Mouse (Mus musculus) stomach, embryonic 16.5 days (tissue): Measurements from ENCODE around the gene Myrf. TPM values are rescaled to one million over a fixed set of nuclear protein-coding genes. Genes with fewer than 3 reads are reported as not detected.
A peak's percentile ranks its signal among the peaks of the same experiment; 100 is the strongest.

Experiments
- ATAC-seq: fragments of 200-750 bp; cut with Nextera tagmentation; 2 replicates; pipeline ENCODE4 v1.8.0; 2017; ENCODE audit warnings: moderate number of reproducible peaks, moderate TSS enrichment; ENCODE audit not compliant: insufficient read depth, low FRiP score
- H3K27ac ChIP-seq: fragments of 300-500 bp; sonication (generic); 2 replicates; pipeline ENCODE4 v1.5.1; 2014; ENCODE audit warnings: low read length
- H3K27me3 ChIP-seq: fragments of 300-500 bp; sonication (generic); 2 replicates; pipeline ENCODE4 v1.6.1; 2014; ENCODE audit warnings: low read length, control low read depth, mixed read lengths; ENCODE audit not compliant: control insufficient read depth, insufficient read depth
- H3K36me3 ChIP-seq: fragments of 300-500 bp; sonication (generic); 2 replicates; pipeline ENCODE4 v1.6.1; 2014; ENCODE audit warnings: low read length; ENCODE audit not compliant: control insufficient read depth, insufficient read depth
- H3K4me1 ChIP-seq: fragments of 300-500 bp; sonication (generic); 2 replicates; pipeline ENCODE4 v1.6.1; 2014; ENCODE audit warnings: low read length, control low read depth, mixed read lengths; ENCODE audit not compliant: control insufficient read depth, insufficient read depth
- H3K4me2 ChIP-seq: fragments of 300-500 bp; sonication (generic); 2 replicates; pipeline ENCODE4 v1.6.1; 2014; ENCODE audit warnings: low read depth, low read length, mixed read lengths
- H3K4me3 ChIP-seq: fragments of 300-500 bp; sonication (generic); replicated peaks from 2 replicates; pipeline ENCODE4 v1.5.1; 2014; ENCODE audit warnings: mild to moderate bottlenecking, low read length
- H3K9ac ChIP-seq: fragments of 300-500 bp; sonication (generic); 2 replicates; pipeline ENCODE4 v1.6.1; 2014; ENCODE audit warnings: low read length
- H3K9me3 ChIP-seq: fragments of 300-500 bp; sonication (generic); replicated peaks from 2 replicates; pipeline ENCODE4 v1.6.1; 2016; ENCODE audit warnings: low read length, control low read depth; ENCODE audit not compliant: control insufficient read depth
- WGBS: fragments of 180-500 bp; shearing (Covaris S2); extraction: QIAGEN DNeasy Blood & Tissue Kit; methylation state at CpG from one replicate; pipeline ENCODE4 v1.1.7; 2014; 5-methylcytosine and 5-hydroxymethylcytosine counted together
- polyA plus RNA-seq: library from polyadenylated mRNA; unstranded; fragments of >200 nt; fragmentation: Nextera tagmentation; extraction: Ambion mirVana; gene quantifications from 2 replicates; pipeline ENCODE4 v1.2.1, GENCODE M21; 2015

The Myrf gene
- polyA plus RNA-seq, 1 experiment from 2014 or later = 16.6 TPM

GRCm38 (mm10) chr19:10205051-10205450, 35.5 kb downstream of the Myrf start:
- Histone ChIP-seq H3K27me3 (no peaks in the 10 kb centered on the region), H3K27ac (no peak overlapping the region), H3K4me1 (peaks cover 13% of the 10 kb centered on the region), H3K9ac (peak overlapping the region; percentile 81; the same call in 1 of the 2 replicates), H3K4me2 (peak overlapping the region; percentile 84), H3K9me3 (no peaks in the 10 kb centered on the region), H3K4me3 (peak overlapping the region; percentile 60), H3K36me3 (peaks cover 24% of the 10 kb centered on the region)
- 63% methylated on average over 6 of the region's 6 CpGs for WGBS
- no peak for ATAC-seq

- peaks cover 20% of the 10 kb centered on the region for H3K36me3 ChIP-seq
- peak overlapping the region; percentile 91 for H3K27ac ChIP-seq
- 0 out of 2 replicates have a peak, but pooled peaks have one; percentile 10 for ATAC-seq
- H3K9ac ChIP-seq = peak overlapping the region; percentile 81
- no peaks in the 10 kb centered on the region for H3K9me3 ChIP-seq
- peak overlapping the region; percentile 84 for H3K4me2 ChIP-seq
- H3K4me1 ChIP-seq = peaks cover 13% of the 10 kb centered on the region
- peak overlapping the region; percentile 60 for H3K4me3 ChIP-seq
- WGBS = 2% methylated on average over 5 of the region's 5 CpGs
- no peaks in the 10 kb centered on the region for H3K27me3 ChIP-seq
These were observed 35.9 kb downstream of the Myrf start for GRCm38 (mm10) chr19:10204616-10205001.

GRCm38 (mm10) chr19:10203848-10204615, 36.5 kb downstream of the Myrf start, which contains the start of the genes Tmem258 and Fen1:
TSS of gene Tmem258 (plus strand) at chr19:10204014.
TSS of gene Fen1 (minus strand) at chr19:10204169.
- H3K4me2 ChIP-seq = peak within 1 kb of the TSS; percentile 84
- WGBS = under 1% methylated on average over 40 of the region's 40 CpGs
- peak within 1 kb of the TSS; percentile 60 for H3K4me3 ChIP-seq
- H3K9ac ChIP-seq = peak within 1 kb of the TSS; percentile 81
- peak; percentile 91 for ATAC-seq
- H3K36me3 ChIP-seq = peaks cover 16% of the 10 kb centered on the region; the same call in 1 of the 2 replicates
- H3K27me3 ChIP-seq = no peaks in the 10 kb centered on the region
- H3K27ac ChIP-seq = peak within 1 kb of the TSS; percentile 91
- peaks cover 13% of the 10 kb centered on the region for H3K4me1 ChIP-seq
- no peaks in the 10 kb centered on the region for H3K9me3 ChIP-seq

DNA sequence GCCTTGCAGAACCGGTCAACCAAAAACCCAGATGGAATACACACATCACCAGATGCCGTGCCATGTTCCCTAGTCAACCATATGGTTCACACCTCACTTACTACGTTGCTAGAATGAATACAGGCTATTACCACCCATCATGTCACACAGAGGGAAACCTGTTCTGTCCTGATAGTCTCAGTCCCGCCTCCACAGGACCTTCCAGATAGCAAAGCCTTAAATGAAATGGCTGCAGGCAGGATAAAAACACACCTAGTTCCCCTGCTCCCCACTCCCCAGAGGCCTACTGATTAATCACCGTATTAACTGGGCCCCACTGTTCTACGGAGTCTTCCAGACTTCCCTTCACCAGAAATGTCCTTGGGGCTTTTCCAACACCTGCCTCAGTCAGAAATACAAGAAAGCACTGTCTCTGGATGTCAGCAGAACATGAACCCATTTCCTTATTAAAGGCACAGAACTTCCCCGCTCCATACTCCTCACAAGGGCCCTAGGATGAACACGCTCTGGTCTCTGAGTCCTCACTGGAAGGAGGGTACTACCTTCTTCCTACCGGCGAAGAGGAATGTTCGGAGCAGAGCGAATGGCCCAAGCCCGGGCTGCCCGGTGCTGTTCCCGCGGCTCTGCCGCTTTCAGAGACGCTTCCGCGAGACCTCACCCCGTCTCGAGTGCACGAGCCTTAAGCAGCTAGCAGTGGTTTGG, 37.3 kb downstream of the Myrf start:
- no peak; the same call in 1 of the 2 replicates for ATAC-seq
- H3K9ac ChIP-seq = peak overlapping the region; percentile 81

DNA sequence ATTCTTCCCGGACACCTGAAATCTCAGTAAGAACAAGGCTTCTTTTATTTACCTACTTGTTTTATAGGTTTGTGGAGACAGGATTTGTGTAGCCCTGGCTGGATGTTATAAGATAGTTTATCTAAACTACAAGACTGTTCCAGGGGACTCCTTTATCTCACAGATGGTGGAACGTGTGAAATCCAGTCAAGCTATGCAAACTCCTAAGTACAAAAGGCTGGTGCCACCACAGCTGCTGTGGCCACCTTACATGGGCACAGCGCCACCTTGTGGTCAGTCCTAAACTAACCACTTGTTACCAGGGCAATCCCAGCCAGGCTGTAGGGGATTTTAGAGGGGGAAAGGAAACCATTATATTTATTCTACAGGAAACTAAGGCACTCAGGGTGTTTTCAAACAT, 41.8 kb downstream of the Myrf start:
- WGBS = 26% methylated on average over 3 of the region's 3 CpGs
- Histone ChIP-seq H3K4me2 (no peak overlapping the region), H3K9ac (no peak overlapping the region), H3K36me3 (peaks cover 16% of the 10 kb centered on the region; the same call in 1 of the 2 replicates), H3K4me3 (no peak overlapping the region), H3K27ac (no peak overlapping the region), H3K27me3 (no peaks in the 10 kb centered on the region), H3K9me3 (no peaks in the 10 kb centered on the region), H3K4me1 (peaks cover 9% of the 10 kb centered on the region)
- ATAC-seq = peak; percentile 39; the same call in 1 of the 2 replicates

More for the DNA sequence above, 37.3 kb downstream of the Myrf start:
- Histone ChIP-seq H3K4me2 (peak overlapping the region; percentile 84), H3K36me3 (peaks cover 16% of the 10 kb centered on the region; the same call in 1 of the 2 replicates), H3K4me1 (peaks cover 13% of the 10 kb centered on the region), H3K9me3 (no peaks in the 10 kb centered on the region), H3K4me3 (peak overlapping the region; percentile 60), H3K27ac (peak overlapping the region; percentile 91), H3K27me3 (no peaks in the 10 kb centered on the region)
- WGBS = 1% methylated on average over 23 of the region's 23 CpGs

GRCm38 (mm10) chr19:10198286-10198685, 42.3 kb downstream of the Myrf start:
- Histone ChIP-seq H3K27ac (no peak overlapping the region), H3K4me3 (no peak overlapping the region), H3K9ac (no peak overlapping the region), H3K36me3 (peaks cover 18% of the 10 kb centered on the region; the same call in 1 of the 2 replicates), H3K27me3 (no peaks in the 10 kb centered on the region), H3K9me3 (no peaks in the 10 kb centered on the region), H3K4me1 (peaks cover 8% of the 10 kb centered on the region), H3K4me2 (no peak overlapping the region)
- WGBS = 75% methylated on average over 2 of the region's 2 CpGs
- no peak for ATAC-seq

DNA sequence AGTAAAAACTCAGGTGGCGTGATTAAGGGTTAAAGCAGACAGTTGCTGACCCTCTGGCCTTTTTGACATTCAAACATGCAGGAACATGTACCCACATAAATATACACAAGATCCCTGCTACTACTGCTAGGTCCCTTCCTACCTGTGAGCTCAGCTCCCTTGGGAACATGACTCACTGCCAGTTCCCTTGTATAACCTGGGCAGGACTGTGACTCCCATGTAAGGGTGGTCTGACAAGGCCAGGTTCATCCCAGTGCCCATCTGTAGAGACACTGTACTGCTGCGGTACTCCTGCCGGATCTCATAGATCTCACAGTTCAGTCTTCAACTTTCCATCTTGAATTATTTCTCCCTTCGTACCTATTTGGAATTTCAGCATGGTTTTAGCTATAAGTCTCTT, 43.4 kb downstream of the Myrf start:
- Histone ChIP-seq H3K27me3 (no peaks in the 10 kb centered on the region), H3K4me1 (no peaks in the 10 kb centered on the region), H3K4me3 (no peak overlapping the region), H3K4me2 (no peak overlapping the region), H3K9ac (no peak overlapping the region), H3K36me3 (peaks cover 18% of the 10 kb centered on the region; the same call in 1 of the 2 replicates), H3K9me3 (no peaks in the 10 kb centered on the region), H3K27ac (no peak overlapping the region)
- ATAC-seq = no peak
- WGBS = 80% methylated on average over 4 of the region's 4 CpGs

GRCm38 (mm10) chr19:10195252-10195651, 45.3 kb downstream of the Myrf start:
- WGBS = 63% methylated on average over 5 of the region's 5 CpGs
- H3K27me3 ChIP-seq = no peaks in the 10 kb centered on the region

GRCm38 (mm10) chr19:10194337-10194736, 46.2 kb downstream of the Myrf start:
- Histone ChIP-seq H3K4me1 (no peaks in the 10 kb centered on the region), H3K27me3 (no peaks in the 10 kb centered on the region), H3K4me2 (no peak overlapping the region), H3K27ac (no peak overlapping the region), H3K9ac (no peak overlapping the region), H3K9me3 (no peaks in the 10 kb centered on the region), H3K4me3 (no peak overlapping the region), H3K36me3 (peaks cover 9% of the 10 kb centered on the region; the same call in 1 of the 2 replicates)
- ATAC-seq = no peak
- WGBS = 83% methylated on average over 11 of the region's 11 CpGs

More at GRCm38 (mm10) chr19:10195252-10195651, 45.3 kb downstream of the Myrf start:
- H3K4me1 ChIP-seq = no peaks in the 10 kb centered on the region
- peaks cover 11% of the 10 kb centered on the region; the same call in 1 of the 2 replicates for H3K36me3 ChIP-seq
- no peak for ATAC-seq
- H3K9ac ChIP-seq = no peak overlapping the region
- H3K4me2 ChIP-seq = no peak overlapping the region
- H3K4me3 ChIP-seq = no peak overlapping the region
- no peak overlapping the region for H3K27ac ChIP-seq
- H3K9me3 ChIP-seq = no peaks in the 10 kb centered on the region
